Comparison of ENCODE assay signal across 1 mouse cellular context in the genomic region with DNA sequence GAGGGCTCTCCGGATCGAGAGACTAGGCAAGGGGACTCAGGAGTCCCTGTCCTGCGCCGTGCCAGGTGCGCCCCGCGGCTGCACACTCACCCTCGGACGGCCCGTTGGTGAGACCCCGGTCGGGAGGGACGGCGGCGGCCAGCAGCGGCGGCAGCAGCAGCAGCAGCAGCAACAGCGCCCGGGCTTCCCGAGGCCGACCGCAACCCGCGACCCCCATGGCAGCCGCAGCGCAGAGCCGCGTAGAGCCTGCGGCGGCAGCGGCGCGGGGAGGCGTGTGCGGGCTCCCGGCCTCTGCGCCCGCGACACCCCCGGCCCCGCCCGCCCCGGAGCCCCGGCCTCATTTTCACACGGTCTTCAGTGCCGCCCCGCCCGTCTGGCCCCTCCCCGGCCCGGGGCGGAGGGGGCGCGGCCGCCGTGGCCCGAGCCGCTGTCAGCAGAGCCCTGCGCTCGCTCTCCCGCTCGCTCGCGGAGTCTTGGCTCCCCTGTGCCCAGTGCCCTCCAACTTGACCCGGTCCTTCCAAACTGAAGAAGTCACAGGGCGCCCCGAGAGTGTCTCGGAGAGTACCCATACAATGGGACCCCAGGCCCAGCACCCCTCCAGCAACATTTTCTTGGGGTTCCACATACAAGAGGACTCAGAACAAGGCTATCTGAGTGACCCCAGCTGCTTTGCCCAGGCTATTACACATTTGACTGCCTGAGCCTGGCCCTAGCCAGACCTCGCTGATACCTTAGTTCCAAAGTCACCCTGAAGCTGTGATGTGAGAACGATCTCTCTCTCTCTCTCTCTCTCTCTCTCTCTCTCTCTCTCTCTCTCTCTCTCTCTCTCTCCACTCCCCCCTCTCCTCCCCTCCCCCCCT.
TF ChIP-seq lines count a peak whose summit lies in the region.

Gene Scube2, minus strand, starts transcription at position 310 of the 860 bp plus-strand sequence.

TF ChIP-seq in MEL, 35 proteins besides CTCF, POLR2A, EP300 and RAD21 (continued from another document):
- TF ChIP-seq GABPA (IDR thresholded peaks at IDR 0.05; ENCODE audit: low read depth, low read length): no peak
- no peak for TF ChIP-seq SIN3A (IDR thresholded peaks at IDR 0.05; ENCODE audit: low read length)
